Mouse (Mus musculus) intestine, postnatal 0 days (tissue): ENCODE measurements around the gene Phf20. TPM values are rescaled to one million over a fixed set of nuclear protein-coding genes. Genes with fewer than 3 reads are reported as not detected.

ENCODE experiments used
- ATAC-seq: fragments of 200-750 bp; cut with Nextera tagmentation; 2 replicates; pipeline ENCODE4 v1.8.0; 2017; ENCODE audit warnings: mild to moderate bottlenecking, moderate TSS enrichment, moderate library complexity
- H3K27ac ChIP-seq: fragments of 300-500 bp; sonication (generic); 2 replicates; pipeline ENCODE4 v1.5.1; 2014; ENCODE audit warnings: mild to moderate bottlenecking, low read depth, low read length, moderate library complexity
- H3K27me3 ChIP-seq: fragments of 300-500 bp; sonication (generic); replicated peaks from 2 replicates; pipeline ENCODE4 v1.6.1; 2014; ENCODE audit warnings: low read length, mixed read lengths; ENCODE audit not compliant: control insufficient read depth, insufficient read depth
- H3K36me3 ChIP-seq: fragments of 300-500 bp; sonication (generic); 2 replicates; pipeline ENCODE4 v1.6.1; 2014; ENCODE audit warnings: mild to moderate bottlenecking, moderate library complexity; ENCODE audit not compliant: control insufficient read depth, insufficient read depth
- H3K4me1 ChIP-seq: fragments of 300-500 bp; sonication (generic); replicated peaks from 2 replicates; pipeline ENCODE4 v1.6.1; 2014; ENCODE audit warnings: antibody characterized with exemption, low read length, mixed read lengths; ENCODE audit not compliant: control insufficient read depth, insufficient read depth
- H3K4me2 ChIP-seq: fragments of 300-500 bp; sonication (generic); replicated peaks from 2 replicates; pipeline ENCODE4 v1.6.1; 2014; ENCODE audit warnings: low read depth, mild to moderate bottlenecking, moderate library complexity
- H3K4me3 ChIP-seq: fragments of 300-500 bp; sonication (generic); 2 replicates; pipeline ENCODE4 v1.5.1; 2014; ENCODE audit warnings: low read depth, low read length
- H3K9ac ChIP-seq: fragments of 300-500 bp; sonication (generic); 2 replicates; pipeline ENCODE4 v1.6.1; 2014; ENCODE audit warnings: mild to moderate bottlenecking, low read depth, low read length
- H3K9me3 ChIP-seq: fragments of 300-500 bp; sonication (generic); 2 replicates; pipeline ENCODE4 v1.6.1; 2016; ENCODE audit warnings: mixed run types; ENCODE audit not compliant: control insufficient read depth
- CTCF ChIP-seq: sonication (generic); IDR thresholded peaks from 2 replicates; pipeline ENCODE4 v1.5.1; 2016; ENCODE audit warnings: low read depth, mild to moderate bottlenecking, control low read depth, antibody characterized with exemption, moderate library complexity
- WGBS: fragments of 180-500 bp; shearing (Covaris S2); extraction: QIAGEN DNeasy Blood & Tissue Kit; methylation state at CpG from one replicate; pipeline ENCODE4 v1.1.7; 2014; 5-methylcytosine and 5-hydroxymethylcytosine counted together
- polyA plus RNA-seq: library from polyadenylated mRNA; unstranded; fragments of >200 nt; fragmentation: Nextera tagmentation; extraction: Ambion mirVana; gene quantifications from 2 replicates; pipeline ENCODE4 v1.2.1, GENCODE M21; 2015

The Phf20 gene
- polyA plus RNA-seq, 1 experiment from 2014 or later = 20.9 TPM

DNA sequence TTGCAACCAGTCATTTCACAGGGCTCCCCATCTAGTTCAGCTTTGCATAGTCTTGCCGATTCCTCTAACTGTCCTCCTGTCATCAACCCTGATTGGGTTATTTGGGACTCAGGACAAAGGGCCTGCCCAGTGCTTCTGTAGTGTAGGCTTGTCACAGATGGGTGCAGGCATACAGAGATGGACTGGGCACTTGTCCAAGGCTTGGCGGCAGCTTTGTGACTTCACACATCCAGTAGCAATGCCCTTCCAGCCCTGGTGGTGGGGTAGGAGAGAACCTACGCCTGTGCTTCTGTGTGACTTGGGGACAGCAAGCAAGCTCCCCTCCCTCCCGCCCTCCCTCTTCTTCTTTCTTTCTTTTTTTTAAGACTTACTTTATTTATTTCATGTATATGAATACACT, 39.6 kb downstream of the Phf20 start:
- Histone ChIP-seq H3K27me3 (no peaks in the 10 kb centered on the region), H3K36me3 (peaks cover 22% of the 10 kb centered on the region; the same call in 1 of the 2 replicates), H3K4me1 (no peaks in the 10 kb centered on the region), H3K9me3 (no peaks in the 10 kb centered on the region), H3K4me3 (no peak overlapping the region), H3K27ac (no peak overlapping the region), H3K4me2 (no peak overlapping the region), H3K9ac (no peak overlapping the region)
- ATAC-seq = no peak
- no peak for TF ChIP-seq CTCF
- 89% methylated on average over 4 of the region's 4 CpGs for WGBS

DNA sequence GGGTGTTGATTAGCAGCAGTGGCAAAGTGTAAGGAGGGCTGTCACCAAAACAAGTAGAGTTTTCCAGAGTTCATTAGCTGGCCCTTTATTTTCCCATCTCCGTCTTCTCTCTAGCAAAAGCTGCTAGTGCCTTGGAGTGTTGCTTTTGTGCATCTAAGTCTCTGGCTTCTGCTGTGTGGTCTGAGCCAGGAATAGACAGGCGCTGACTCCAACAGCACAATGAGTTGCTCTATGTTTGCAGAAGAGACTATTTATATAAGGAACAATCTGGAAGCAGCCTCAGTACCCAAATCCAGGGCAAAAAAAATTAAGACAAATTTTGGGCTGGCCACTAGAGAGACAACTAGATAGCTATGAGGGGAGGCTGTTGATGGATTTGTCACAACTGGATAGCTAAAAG, 45.4 kb downstream of the Phf20 start:
- H3K4me1 ChIP-seq = no peaks in the 10 kb centered on the region
- H3K27ac ChIP-seq = no peak overlapping the region
- H3K27me3 ChIP-seq = no peaks in the 10 kb centered on the region
- WGBS = 88% methylated on average over 2 of the region's 2 CpGs
- TF ChIP-seq CTCF = no peak
- H3K9me3 ChIP-seq = no peaks in the 10 kb centered on the region
- no peak overlapping the region for H3K4me2 ChIP-seq
- H3K36me3 ChIP-seq = peaks cover 7% of the 10 kb centered on the region; the same call in 1 of the 2 replicates
- ATAC-seq = no peak
- H3K9ac ChIP-seq = no peak overlapping the region
- H3K4me3 ChIP-seq = no peak overlapping the region

DNA sequence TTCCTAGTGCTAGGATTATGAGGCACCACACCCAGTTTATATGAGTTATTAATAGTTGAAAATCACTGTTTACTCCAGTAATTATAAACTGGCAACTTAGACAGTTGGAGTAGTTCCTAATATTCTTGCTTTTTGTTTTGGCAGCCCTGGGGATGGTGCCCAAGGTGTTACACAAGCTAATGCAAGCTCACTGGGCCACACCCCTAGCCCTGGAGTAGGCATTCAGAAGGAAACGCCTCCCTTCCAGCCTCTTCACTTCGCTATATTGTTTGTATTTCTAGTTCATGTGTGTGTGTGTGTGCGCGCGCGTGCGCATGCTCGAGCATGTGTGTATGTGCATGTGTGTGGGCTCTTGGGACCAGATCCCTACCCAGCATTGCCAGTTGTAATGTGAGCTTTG, 46.7 kb downstream of the Phf20 start:
- H3K4me2 ChIP-seq = no peak overlapping the region
- H3K36me3 ChIP-seq = peaks cover 7% of the 10 kb centered on the region; the same call in 1 of the 2 replicates
- ATAC-seq = no peak
- TF ChIP-seq CTCF = no peak
- H3K9me3 ChIP-seq = no peaks in the 10 kb centered on the region
- H3K4me1 ChIP-seq = no peaks in the 10 kb centered on the region
- H3K27ac ChIP-seq = no peak overlapping the region
- no peak overlapping the region for H3K4me3 ChIP-seq
- H3K27me3 ChIP-seq = no peaks in the 10 kb centered on the region
- 91% methylated on average over 8 of the region's 8 CpGs for WGBS
- no peak overlapping the region for H3K9ac ChIP-seq

- no peak for TF ChIP-seq CTCF
- Histone ChIP-seq H3K36me3 (peaks cover 10% of the 10 kb centered on the region), H3K27me3 (no peaks in the 10 kb centered on the region), H3K9ac (no peak overlapping the region), H3K4me3 (no peak overlapping the region), H3K4me1 (no peaks in the 10 kb centered on the region), H3K27ac (no peak overlapping the region), H3K9me3 (no peaks in the 10 kb centered on the region), H3K4me2 (no peak overlapping the region)
- ATAC-seq = no peak
These were observed 51.3 kb downstream of the Phf20 start for GRCm38 (mm10) chr2:156247599-156247998.

- Histone ChIP-seq H3K27me3 (no peaks in the 10 kb centered on the region), H3K9me3 (no peaks in the 10 kb centered on the region), H3K9ac (no peak overlapping the region), H3K4me1 (no peaks in the 10 kb centered on the region), H3K4me3 (no peak overlapping the region), H3K4me2 (no peak overlapping the region), H3K36me3 (peaks cover 22% of the 10 kb centered on the region), H3K27ac (no peak overlapping the region)
- no peak for TF ChIP-seq CTCF
- no peak for ATAC-seq
These were observed 54.5 kb downstream of the Phf20 start for GRCm38 (mm10) chr2:156250761-156251160.

- 83% methylated on average over 1 of the region's 1 CpGs for WGBS
- H3K36me3 ChIP-seq = peaks cover 27% of the 10 kb centered on the region
- no peak overlapping the region for H3K4me2 ChIP-seq
These were observed 55.0 kb downstream of the Phf20 start for GRCm38 (mm10) chr2:156251291-156251690.

DNA sequence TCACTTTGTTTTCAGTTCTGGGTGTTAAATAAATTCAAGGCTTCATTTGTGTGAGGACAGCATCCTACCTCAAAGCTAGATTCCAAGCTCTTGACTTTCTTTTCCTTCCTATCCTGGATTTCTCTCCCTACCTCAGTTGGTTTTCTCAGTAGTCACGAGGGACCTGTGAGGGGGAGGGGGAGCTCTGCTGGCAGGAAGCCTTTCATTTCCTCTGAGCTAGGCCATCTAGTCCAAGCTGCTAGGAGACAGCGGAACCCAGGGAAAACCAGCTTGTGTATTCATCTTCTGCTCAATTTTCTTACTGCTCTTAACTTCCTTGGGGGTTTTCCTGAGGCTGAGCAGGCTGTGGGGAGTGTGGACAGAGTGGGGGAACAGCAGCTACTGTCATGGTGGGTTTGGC, 60.8 kb downstream of the Phf20 start:
- 57% methylated on average over 2 of the region's 2 CpGs for WGBS
- no peak for TF ChIP-seq CTCF
- no peaks in the 10 kb centered on the region for H3K27me3 ChIP-seq
- no peak overlapping the region for H3K4me3 ChIP-seq
- H3K9me3 ChIP-seq = no peaks in the 10 kb centered on the region
- no peak for ATAC-seq
- H3K4me1 ChIP-seq = no peaks in the 10 kb centered on the region
- H3K27ac ChIP-seq = no peak overlapping the region
- no peak overlapping the region for H3K4me2 ChIP-seq
- H3K36me3 ChIP-seq = peaks cover 41% of the 10 kb centered on the region
- no peak overlapping the region for H3K9ac ChIP-seq

More at GRCm38 (mm10) chr2:156251291-156251690, 55.0 kb downstream of the Phf20 start:
- no peak overlapping the region for H3K9ac ChIP-seq
- TF ChIP-seq CTCF = no peak
- no peak overlapping the region for H3K27ac ChIP-seq
- no peaks in the 10 kb centered on the region for H3K9me3 ChIP-seq
- no peak for ATAC-seq
- no peaks in the 10 kb centered on the region for H3K4me1 ChIP-seq
- H3K27me3 ChIP-seq = no peaks in the 10 kb centered on the region
- no peak overlapping the region for H3K4me3 ChIP-seq
